ENCODE assay signal across 8 mouse cellular contexts in the genomic region with DNA sequence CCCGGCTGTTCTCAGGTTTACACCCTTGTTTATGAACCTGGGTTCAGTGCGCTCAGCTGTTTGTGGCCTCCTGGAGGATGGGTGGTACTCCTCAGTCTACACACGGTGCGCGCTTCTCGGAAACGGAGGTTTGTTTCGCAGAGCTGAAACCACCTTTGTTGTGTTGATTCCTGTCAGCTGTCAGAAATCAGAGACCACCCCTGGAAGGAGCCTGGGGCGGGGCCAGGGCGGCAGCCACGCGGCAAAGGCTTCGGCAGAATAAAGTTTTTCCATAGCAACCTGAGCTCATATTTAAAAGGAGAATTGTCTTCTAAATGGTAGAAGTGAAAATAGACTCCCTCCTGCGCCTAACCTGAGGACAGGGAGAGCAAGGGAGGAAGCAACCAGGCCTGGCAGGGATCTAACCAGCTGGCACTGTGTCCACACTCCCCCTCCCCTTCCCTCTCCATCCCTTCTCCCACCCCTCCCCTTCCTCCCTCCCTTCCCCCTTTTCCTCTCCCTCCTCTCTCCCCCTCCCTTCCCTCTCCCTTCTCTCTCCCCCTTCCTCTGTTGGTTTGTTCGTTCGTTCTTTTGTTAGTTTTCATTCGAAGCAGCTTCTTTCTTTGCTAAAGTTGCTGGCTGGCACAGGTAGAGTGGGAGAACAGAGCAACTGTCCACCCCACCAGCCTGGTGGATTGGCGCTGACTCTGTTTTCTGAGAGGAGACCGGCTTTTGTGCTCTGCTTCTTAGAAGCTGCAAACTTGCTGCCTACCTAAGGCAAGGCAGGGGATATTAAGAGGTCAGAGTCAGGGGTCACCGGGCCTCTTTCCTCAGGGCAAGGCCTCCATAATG. TPM values are rescaled to one million over a fixed set of nuclear protein-coding genes. Genes with fewer than 3 reads are reported as not detected.
DNase-seq lines count a peak whose midpoint lies in the region; ATAC-seq and TF ChIP-seq lines count a peak whose summit lies in the region.

No protein-coding gene starts in this region.

- no peaks in the 10 kb centered on the region for H3K36me3 ChIP-seq in ES-E14 (ENCODE audit: control insufficient read depth, insufficient read depth, low read length, poor library complexity, severe bottlenecking)
- no peaks in the 10 kb centered on the region for H3K36me3 ChIP-seq in heart, embryonic 14.5 days (ENCODE audit: control insufficient read depth, insufficient read depth, low read length)
- no peaks in the 10 kb centered on the region for H3K36me3 ChIP-seq in liver, embryonic 14.5 days (replicated peaks; ENCODE audit: control insufficient read depth, insufficient read depth, low read depth)
- no peaks in the 10 kb centered on the region for H3K36me3 ChIP-seq in neural tube, embryonic 12.5 days

- no peak for ATAC-seq in heart, embryonic 14.5 days (ENCODE audit: insufficient number of reproducible peaks, insufficient read depth, low FRiP score, low read depth)
- ATAC-seq in liver, embryonic 14.5 days (ENCODE audit: insufficient read depth), result no peak
- ATAC-seq in neural tube, embryonic 12.5 days (ENCODE audit: low FRiP score, low read depth), result peak; percentile 77

- 13% methylated on average over 20 of the region's 20 CpGs for WGBS in heart, embryonic 14.5 days
- 28% methylated on average over 20 of the region's 20 CpGs for WGBS in liver, embryonic 14.5 days (ENCODE audit: insufficient replicate concordance)
- 2% methylated on average over 20 of the region's 20 CpGs for WGBS in neural tube, embryonic 12.5 days

- no peak overlapping the region for H3K27ac ChIP-seq in ES-E14 (ENCODE audit: insufficient read depth, low read depth, low read length, poor library complexity, severe bottlenecking)
- H3K27ac ChIP-seq in heart, embryonic 14.5 days (replicated peaks in 1 of 2; ENCODE audit: control insufficient read depth in 1 of 2, insufficient read depth in 1 of 2, low read depth in 2 of 2, low read length in 2 of 2), result peak overlapping the region; percentile 29 to 93; a peak in 3 of 4 replicates
- no peak overlapping the region for H3K27ac ChIP-seq in liver, embryonic 14.5 days
- H3K27ac ChIP-seq in neural tube, embryonic 12.5 days, result no peak overlapping the region

- intact Hi-C loops in gastrocnemius, postnatal 36 days (cut with DNase I), result no loop called here

- no peak for TF ChIP-seq EP300 in liver, embryonic 14.5 days (IDR thresholded peaks at IDR 0.05; ENCODE audit: low read depth)

- no peak for TF ChIP-seq CTCF in liver, embryonic 14.5 days (IDR thresholded peaks at IDR 0.05; ENCODE audit: low read depth)

- peak overlapping the region; percentile 58 for H3K4me2 ChIP-seq in heart, embryonic 14.5 days (ENCODE audit: low read length)
- peak overlapping the region; percentile 28 for H3K4me2 ChIP-seq in liver, embryonic 14.5 days (ENCODE audit: low read depth)
- H3K4me2 ChIP-seq in neural tube, embryonic 12.5 days (replicated peaks), result peak overlapping the region; percentile 61

- no peaks in the 10 kb centered on the region for H3K27me3 ChIP-seq in heart, embryonic 14.5 days (ENCODE audit: control insufficient read depth, insufficient read depth, low read length)
- H3K27me3 ChIP-seq in liver, embryonic 14.5 days (ENCODE audit: control insufficient read depth, insufficient read depth, low read length), result no peaks in the 10 kb centered on the region
- no peaks in the 10 kb centered on the region for H3K27me3 ChIP-seq in neural tube, embryonic 12.5 days (replicated peaks)

- in situ Hi-C loops in ES-E14 (cut with MboI; ENCODE audit: low sequenced_read_pairs in 2 of 2, unreplicated experiment in 2 of 2), result no loop called here

- H3K9me3 ChIP-seq in ES-E14 (ENCODE audit: control insufficient read depth, insufficient read depth, low read depth, low read length), result no peaks in the 10 kb centered on the region
- H3K9me3 ChIP-seq in heart, embryonic 14.5 days (ENCODE audit: control insufficient read depth, low read length), result no peaks in the 10 kb centered on the region
- no peaks in the 10 kb centered on the region for H3K9me3 ChIP-seq in liver, embryonic 14.5 days (ENCODE audit: control insufficient read depth, low read length)
- H3K9me3 ChIP-seq in neural tube, embryonic 12.5 days, result no peaks in the 10 kb centered on the region

- H3K9ac ChIP-seq in ES-E14 (ENCODE audit: insufficient read depth, low read depth, low read length, poor library complexity, severe bottlenecking), result peak overlapping the region; percentile 31; the same call in 1 of the 2 replicates
- H3K9ac ChIP-seq in heart, embryonic 14.5 days (ENCODE audit: low read length), result peak overlapping the region; percentile 62; the same call in 1 of the 2 replicates
- no peak overlapping the region for H3K9ac ChIP-seq in liver, embryonic 14.5 days (replicated peaks)
- H3K9ac ChIP-seq in neural tube, embryonic 12.5 days, result 0 out of 2 replicates have a peak overlapping the region, but pooled peaks have one; percentile 33

- H3K4me3 ChIP-seq in ES-E14 (ENCODE audit: insufficient read depth in 1 of 2, low read depth in 1 of 2, low read length in 2 of 2, poor library complexity in 1 of 2, severe bottlenecking in 1 of 2), result peak overlapping the region; percentile 50 to 62
- peak overlapping the region; percentile 25 to 26 for H3K4me3 ChIP-seq in heart, embryonic 14.5 days (ENCODE audit: control insufficient read depth in 1 of 2, insufficient read depth in 1 of 2, low read depth in 1 of 2, low read length in 2 of 2)
- H3K4me3 ChIP-seq in liver, embryonic 14.5 days (ENCODE audit: insufficient read depth in 1 of 2, low read depth in 2 of 2, low read length in 2 of 2), result no peak overlapping the region
- peak overlapping the region; percentile 27 for H3K4me3 ChIP-seq in neural tube, embryonic 12.5 days

- H3K4me1 ChIP-seq in ES-E14 (ENCODE audit: control insufficient read depth in 2 of 2, insufficient read depth in 2 of 2, low read length in 2 of 2, poor library complexity in 1 of 2), result peaks cover 0 to 14% of the 10 kb centered on the region in 2 experiments; a peak in 2 of 4 replicates
- H3K4me1 ChIP-seq in heart, embryonic 14.5 days (ENCODE audit: control insufficient read depth in 2 of 2, insufficient read depth in 2 of 2, low read length in 2 of 2), result peaks cover 27 to 40% of the 10 kb centered on the region in 2 experiments
- H3K4me1 ChIP-seq in liver, embryonic 14.5 days (replicated peaks; ENCODE audit: control insufficient read depth in 2 of 2, insufficient read depth in 2 of 2, low read length in 1 of 2), result peaks cover 3 to 32% of the 10 kb centered on the region in 2 experiments; a peak in 3 of 4 replicates
- peaks cover 21% of the 10 kb centered on the region for H3K4me1 ChIP-seq in neural tube, embryonic 12.5 days

- DNase-seq in CD4-positive, CD25-positive, alpha-beta regulatory T cell, adult 2 months (ENCODE audit: low read depth, low spot score), result peak; percentile 92
- peak; percentile 52 for DNase-seq in ES-E14 (ENCODE audit: low read depth, low spot score)
- DNase-seq in liver, embryonic 14.5 days (ENCODE audit: low read depth in 3 of 3, low spot score in 3 of 3), result no peak
- DNase-seq in yolk sac, embryonic 10.5 days (ENCODE audit: low spot score), result peak; percentile 48
- DNase-seq in adrenal gland, postnatal 10 days, result no peak
- DNase-seq in gastrocnemius, postnatal 36 days, result no peak

TF ChIP-seq in ES-E14, 5 proteins besides CTCF, POLR2A, EP300 and RAD21:
- no peak for TF ChIP-seq ZNF384 (IDR thresholded peaks at IDR 0.05; ENCODE audit: low read depth, low read length)
- peak; percentile 33; the same call in 1 of the 2 replicates for TF ChIP-seq CHD2 (IDR thresholded peaks at IDR 0.05; ENCODE audit: low read depth, low read length)

RNA-seq across cellular contexts. Expression of a gene that starts 23.0 kb away (rescaled TPM):
- 0.21 and 0.71 TPM in 2 replicates for total RNA-seq in ES-E14 (2012; rRNA removed)
- polyA plus RNA-seq in heart, embryonic 14.5 days (2014; fragmentation: Nextera tagmentation; extraction: Ambion mirVana), result 13.1 and 16.5 TPM in 2 replicates
- 1.6 and 2.1 TPM in 2 replicates for polyA plus RNA-seq in liver, embryonic 14.5 days (2012; rRNA removed)
- polyA plus RNA-seq in liver, embryonic 14.5 days (2014; fragmentation: Nextera tagmentation; extraction: Ambion mirVana), result 2.1 and 2.3 TPM in 2 replicates
- 14.8 and 16.5 TPM in 2 replicates for polyA plus RNA-seq in neural tube, embryonic 12.5 days (2016; fragmentation: Nextera tagmentation; extraction: Ambion mirVana)
- total RNA-seq in adrenal gland, postnatal 10 days (2021), result 10 to 100 TPM in 1 of 2 experiments, 1 to 10 TPM in 1; 7.5 to 10.9 TPM
- 1 to 10 TPM; 2.5 to 5.4 TPM for total RNA-seq in gastrocnemius, postnatal 36 days (2021)

Comparison
In these comparisons a context has a peak if more than half of its experiments do, and no peak if none do; other contexts are left out.
1. DNase-seq: peak in CD4-positive, CD25-positive, alpha-beta regulatory T cell, adult 2 months (single experiment), ES-E14 (single experiment) and yolk sac, embryonic 10.5 days (single experiment); none in liver, embryonic 14.5 days (0 of 3), adrenal gland, postnatal 10 days (single experiment) and gastrocnemius, postnatal 36 days (0 of 2).
2. H3K27ac ChIP-seq: peak in heart, embryonic 14.5 days (2 of 2); none in ES-E14 (single experiment), liver, embryonic 14.5 days (single experiment) and neural tube, embryonic 12.5 days (single experiment).
3. H3K4me3 ChIP-seq: peak in ES-E14 (2 of 2), heart, embryonic 14.5 days (2 of 2) and neural tube, embryonic 12.5 days (single experiment); none in liver, embryonic 14.5 days (0 of 2).
4. Peak in every context shown above with its lines, with median percentiles within 50 percentile points of each other: H3K4me2 ChIP-seq.